Mouse (Mus musculus): ENCODE measurements around the gene Rnase4.

- TF ChIP-seq CTCF (IDR thresholded peaks at IDR 0.05; ENCODE audit: extremely low read depth, insufficient read length, insufficient replicate concordance, low read depth, low read length) (no peak), POLR2A (IDR thresholded peaks at IDR 0.05; ENCODE audit: low read depth, low read length) (no peak)
Measured at GRCm38 (mm10) chr14:51152249-51152870, 61.5 kb downstream of the Rnase4 start.

Measured in small intestine, adult 2 months (tissue).